Mouse (Mus musculus) forebrain, embryonic 11.5 days (tissue): Measurements from ENCODE around the gene Xylt2. TPM values are rescaled to one million over a fixed set of nuclear protein-coding genes. Genes with fewer than 3 reads are reported as not detected.

Source experiments
- ATAC-seq: fragments of 200-750 bp; cut with Nextera tagmentation; replicated peaks from 2 replicates; pipeline ENCODE4 v1.8.0; 2017; ENCODE audit warnings: moderate TSS enrichment; ENCODE audit not compliant: low FRiP score
- DNase-seq: peaks from one replicate; pipeline ENCODE4 v3.0.0-alpha.2; 2017; ENCODE audit warnings: low spot score
- H3K27ac ChIP-seq: fragments of 300-500 bp; sonication (generic); 2 replicates; pipeline ENCODE4 v1.5.1; 2014; ENCODE audit warnings: low read depth, low read length
- H3K27me3 ChIP-seq: fragments of 300-500 bp; sonication (generic); 2 replicates; pipeline ENCODE4 v1.6.1; 2014; ENCODE audit warnings: mild to moderate bottlenecking, low read length, mixed read lengths; ENCODE audit not compliant: control insufficient read depth, insufficient read depth
- H3K36me3 ChIP-seq: fragments of 300-500 bp; sonication (generic); 2 replicates; pipeline ENCODE4 v1.6.1; 2014; ENCODE audit warnings: mild to moderate bottlenecking, low read length, moderate library complexity, mixed read lengths; ENCODE audit not compliant: control insufficient read depth, insufficient read depth
- H3K4me1 ChIP-seq: fragments of 300-500 bp; sonication (generic); replicated peaks from 2 replicates; pipeline ENCODE4 v1.6.1; 2014; ENCODE audit warnings: low read length, mixed read lengths; ENCODE audit not compliant: control insufficient read depth, insufficient read depth
- H3K4me2 ChIP-seq: fragments of 300-500 bp; sonication (generic); 2 replicates; pipeline ENCODE4 v1.6.1; 2014; ENCODE audit warnings: low read depth, mild to moderate bottlenecking, low read length, moderate library complexity, mixed read lengths; ENCODE audit not compliant: severe bottlenecking
- H3K4me3 ChIP-seq: fragments of 300-500 bp; sonication (generic); 2 replicates; pipeline ENCODE4 v1.5.1; 2014; ENCODE audit warnings: low read depth, low read length
- H3K9ac ChIP-seq: fragments of 300-500 bp; sonication (generic); 2 replicates; pipeline ENCODE4 v1.6.1; 2014; ENCODE audit warnings: low read length
- H3K9me3 ChIP-seq: fragments of 300-500 bp; sonication (generic); 2 replicates; pipeline ENCODE4 v1.6.1; 2016; ENCODE audit warnings: low read length, mixed read lengths; ENCODE audit not compliant: control insufficient read depth
- WGBS: fragments of 180-500 bp; shearing (Covaris S2); extraction: QIAGEN DNeasy Blood & Tissue Kit; methylation state at CpG from one replicate; pipeline ENCODE4 v1.1.7; 2014; 5-methylcytosine and 5-hydroxymethylcytosine counted together
- polyA plus RNA-seq: library from polyadenylated mRNA; unstranded; fragments of >200 nt; fragmentation: Nextera tagmentation; extraction: Ambion mirVana; gene quantifications from 2 replicates; pipeline ENCODE4 v1.2.1, GENCODE M21; 2014

Xylt2 gene
- polyA plus RNA-seq, 1 experiment from 2014 or later = 18.0 TPM

GRCm38 (mm10) chr11:94687178-94687577, 9.9 kb upstream of the Xylt2 start:
- DNase-seq = no peak
- no peak for ATAC-seq
- no peak overlapping the region for H3K4me3 ChIP-seq
- H3K9me3 ChIP-seq = no peaks in the 10 kb centered on the region
- H3K4me1 ChIP-seq = no peaks in the 10 kb centered on the region
- no peak overlapping the region for H3K9ac ChIP-seq
- no peak overlapping the region for H3K27ac ChIP-seq
- H3K27me3 ChIP-seq = no peaks in the 10 kb centered on the region
- no peak overlapping the region for H3K4me2 ChIP-seq
- H3K36me3 ChIP-seq = no peaks in the 10 kb centered on the region
- 84% methylated on average over 6 of the region's 6 CpGs for WGBS

GRCm38 (mm10) chr11:94682427-94682826, 5.1 kb upstream of the Xylt2 start:
- H3K27me3 ChIP-seq = no peaks in the 10 kb centered on the region
- WGBS = 83% methylated on average over 7 of the region's 7 CpGs
- H3K36me3 ChIP-seq = no peaks in the 10 kb centered on the region
- H3K4me2 ChIP-seq = no peak overlapping the region
- H3K4me1 ChIP-seq = no peaks in the 10 kb centered on the region
- no peaks in the 10 kb centered on the region for H3K9me3 ChIP-seq
- ATAC-seq = no peak
- no peak for DNase-seq
- H3K27ac ChIP-seq = no peak overlapping the region
- no peak overlapping the region for H3K4me3 ChIP-seq
- H3K9ac ChIP-seq = no peak overlapping the region

GRCm38 (mm10) chr11:94681640-94682039, 4.3 kb upstream of the Xylt2 start:
- Histone ChIP-seq H3K27ac (no peak overlapping the region), H3K9me3 (no peaks in the 10 kb centered on the region), H3K9ac (no peak overlapping the region), H3K36me3 (no peaks in the 10 kb centered on the region), H3K27me3 (no peaks in the 10 kb centered on the region), H3K4me2 (no peak overlapping the region), H3K4me1 (no peaks in the 10 kb centered on the region), H3K4me3 (no peak overlapping the region)
- 88% methylated on average over 4 of the region's 4 CpGs for WGBS
- ATAC-seq (no peak), DNase-seq (no peak)

DNA sequence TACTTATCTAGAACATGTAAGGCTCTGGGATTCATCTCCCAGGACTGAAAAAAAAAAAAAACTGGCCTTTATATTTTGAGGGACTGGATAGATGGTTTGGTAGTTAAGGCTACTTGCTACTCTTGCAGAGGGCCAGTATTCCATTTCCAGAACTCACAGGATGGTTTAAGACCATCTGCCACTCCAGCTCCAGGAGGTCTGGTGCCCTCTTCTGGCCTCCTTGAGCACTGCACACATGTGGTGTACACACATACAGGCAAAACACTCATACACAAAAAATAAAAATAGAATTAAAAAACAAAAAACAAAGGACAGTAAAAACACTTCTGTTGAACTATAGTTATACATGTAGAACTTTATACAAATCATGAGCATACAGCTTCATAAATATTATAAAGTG, 3.3 kb upstream of the Xylt2 start:
- H3K36me3 ChIP-seq = no peaks in the 10 kb centered on the region
- H3K9ac ChIP-seq = no peak overlapping the region
- DNase-seq (no peak), ATAC-seq (no peak)
- H3K4me1 ChIP-seq = peaks cover 4% of the 10 kb centered on the region
- no peaks in the 10 kb centered on the region for H3K27me3 ChIP-seq
- no peak overlapping the region for H3K4me3 ChIP-seq
- H3K27ac ChIP-seq = no peak overlapping the region
- H3K4me2 ChIP-seq = no peak overlapping the region
- no peaks in the 10 kb centered on the region for H3K9me3 ChIP-seq

DNA sequence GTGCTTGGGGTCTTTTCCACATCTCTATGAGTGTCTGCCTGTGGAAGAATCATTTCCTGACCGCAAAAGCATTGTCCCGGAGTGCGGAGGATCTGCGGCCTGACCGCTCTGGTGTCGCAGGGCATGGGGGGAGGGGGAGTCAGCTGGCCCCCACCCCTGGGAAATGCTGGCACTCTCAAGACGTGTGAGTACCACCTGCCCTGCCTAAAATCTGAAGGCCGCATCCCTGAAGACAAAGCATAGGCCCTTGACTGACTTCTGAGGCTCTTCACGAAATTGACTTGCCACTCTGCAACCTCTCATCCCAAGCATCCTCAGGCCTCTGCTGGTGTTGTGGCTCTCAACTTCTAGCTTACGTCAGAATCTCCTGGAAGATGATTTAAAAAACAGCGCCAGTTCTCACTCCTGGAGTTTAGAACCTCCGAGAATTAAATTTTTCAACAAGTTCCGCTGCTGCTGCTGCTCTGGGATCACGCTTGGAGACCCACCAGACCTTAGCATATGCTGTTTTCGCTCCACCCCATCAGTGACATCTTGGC, 361 bp upstream of the Xylt2 start:
- Histone ChIP-seq H3K4me2 (peak overlapping the region; percentile 74), H3K4me3 (peak overlapping the region; percentile 90), H3K9me3 (no peaks in the 10 kb centered on the region), H3K9ac (peak overlapping the region; percentile 32; the same call in 1 of the 2 replicates), H3K4me1 (peaks cover 7% of the 10 kb centered on the region), H3K27ac (no peak overlapping the region), H3K36me3 (no peaks in the 10 kb centered on the region), H3K27me3 (no peaks in the 10 kb centered on the region)
- 32% methylated on average over 15 of the region's 15 CpGs for WGBS
- ATAC-seq (no peak), DNase-seq (no peak)

- H3K9me3 ChIP-seq = no peaks in the 10 kb centered on the region
- no peaks in the 10 kb centered on the region for H3K36me3 ChIP-seq
- H3K9ac ChIP-seq = peak overlapping the region; percentile 96
- peak overlapping the region; percentile 74 for H3K4me2 ChIP-seq
- WGBS = 45% methylated on average over 4 of the region's 4 CpGs
- DNase-seq = no peak
- peaks cover 7% of the 10 kb centered on the region for H3K4me1 ChIP-seq
- no peak overlapping the region for H3K27ac ChIP-seq
- H3K4me3 ChIP-seq = peak overlapping the region; percentile 90
- no peaks in the 10 kb centered on the region for H3K27me3 ChIP-seq
- no peak for ATAC-seq
These were observed 1.0 kb downstream of the Xylt2 start for GRCm38 (mm10) chr11:94676308-94676707.

DNA sequence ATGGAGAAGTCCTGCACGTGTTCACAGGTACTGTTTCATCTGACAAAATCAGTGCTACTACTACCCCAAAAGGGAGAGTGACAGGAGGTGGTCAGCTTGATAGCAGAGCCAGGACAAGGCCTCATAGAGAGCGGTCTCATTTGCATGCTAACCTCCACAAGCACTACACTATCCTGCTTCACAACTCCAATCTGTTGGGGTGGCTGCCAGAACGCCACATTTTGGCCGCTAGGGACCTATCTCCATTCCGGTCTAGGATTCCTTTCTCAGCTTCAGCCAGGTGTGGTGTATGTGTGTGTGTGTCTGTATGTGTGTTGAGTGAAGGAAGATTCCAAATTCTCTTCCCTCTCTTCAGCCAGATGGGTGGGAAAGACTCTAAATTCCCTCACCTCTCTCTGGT, 1.9 kb downstream of the Xylt2 start:
- Histone ChIP-seq H3K27ac (no peak overlapping the region), H3K9ac (no peak overlapping the region), H3K36me3 (no peaks in the 10 kb centered on the region), H3K4me1 (peaks cover 7% of the 10 kb centered on the region), H3K9me3 (no peaks in the 10 kb centered on the region), H3K27me3 (no peaks in the 10 kb centered on the region), H3K4me2 (no peak overlapping the region; the same call in 1 of the 2 replicates), H3K4me3 (no peak overlapping the region)
- DNase-seq (no peak), ATAC-seq (no peak)
- WGBS = 81% methylated on average over 5 of the region's 5 CpGs

- no peak overlapping the region for H3K4me2 ChIP-seq
- no peak overlapping the region for H3K4me3 ChIP-seq
- ATAC-seq (no peak), DNase-seq (peak; percentile 37)
- no peaks in the 10 kb centered on the region for H3K27me3 ChIP-seq
- H3K27ac ChIP-seq = no peak overlapping the region
- no peaks in the 10 kb centered on the region for H3K9me3 ChIP-seq
- no peak overlapping the region for H3K9ac ChIP-seq
- H3K4me1 ChIP-seq = peaks cover 7% of the 10 kb centered on the region
- H3K36me3 ChIP-seq = no peaks in the 10 kb centered on the region; the same call in 1 of the 2 replicates
- 84% methylated on average over 5 of the region's 5 CpGs for WGBS
These were observed 2.3 kb downstream of the Xylt2 start for GRCm38 (mm10) chr11:94674984-94675383.

- no peak overlapping the region for H3K4me2 ChIP-seq
- no peaks in the 10 kb centered on the region for H3K9me3 ChIP-seq
- no peaks in the 10 kb centered on the region for H3K27me3 ChIP-seq
- H3K27ac ChIP-seq = no peak overlapping the region
- ATAC-seq = no peak
- WGBS = 89% methylated on average over 6 of the region's 6 CpGs
- peaks cover 14% of the 10 kb centered on the region for H3K36me3 ChIP-seq
- H3K4me1 ChIP-seq = no peaks in the 10 kb centered on the region
- no peak overlapping the region for H3K9ac ChIP-seq
- peak; percentile 47 for DNase-seq
- no peak overlapping the region for H3K4me3 ChIP-seq
These were observed 12.0 kb downstream of the Xylt2 start for GRCm38 (mm10) chr11:94665281-94665680.
